Mouse (Mus musculus) thymus, adult 2 months (tissue): ENCODE data around the gene Spopl.
A peak's percentile ranks its signal among the peaks of the same experiment; 100 is the strongest.

ENCODE experiments used
- CTCF ChIP-seq: fragments of 200-500 bp; IDR thresholded peaks from 2 replicates; pipeline ENCODE4 v1.5.1; 2012; ENCODE audit warnings: mild to moderate bottlenecking, control low read depth, low read length, moderate library complexity, borderline replicate concordance; ENCODE audit not compliant: control insufficient read depth, poor library complexity, insufficient read depth; ENCODE audit errors: extremely low read depth
- POLR2A ChIP-seq: fragments of 200-500 bp; IDR thresholded peaks from 2 replicates; pipeline ENCODE4 v1.6.1; 2012; ENCODE audit warnings: mild to moderate bottlenecking, low read length, control low read depth, moderate library complexity; ENCODE audit not compliant: control insufficient read depth, poor library complexity, insufficient read depth; ENCODE audit errors: extremely low read depth

- no peak for TF ChIP-seq CTCF
- peak; percentile 79 for TF ChIP-seq POLR2A
Observed at GRCm38 (mm10) chr2:23571302-23572156, at the start of gene Spopl.
